Mouse (Mus musculus) liver, adult 2 months (tissue): ENCODE results near the gene Mettl7b. TPM values are rescaled to one million over a fixed set of nuclear protein-coding genes. Genes with fewer than 3 reads are reported as not detected.
"Not testable (repeated sequence)": the region's sequence is repeated elsewhere in the genome, so short reads cannot be mapped to it uniquely, and the experiment has no call there.

ENCODE experiments used
- DNase-seq: peaks from one replicate; pipeline ENCODE4 v3.0.0-alpha.2; 2011; ENCODE audit warnings: low read depth, low spot score; ENCODE audit errors: extremely low read depth
- H3K27ac ChIP-seq: fragments of 200-500 bp; replicated peaks from 2 replicates; pipeline ENCODE4 v1.5.1; 2012; ENCODE audit warnings: low read depth, mild to moderate bottlenecking, control low read depth, inconsistent platforms, low read length; ENCODE audit not compliant: insufficient read depth
- H3K27me3 ChIP-seq: fragments of 200-500 bp; 2 replicates; pipeline ENCODE4 v1.6.1; 2012; ENCODE audit warnings: mild to moderate bottlenecking, moderate library complexity, low read length, inconsistent platforms; ENCODE audit not compliant: control insufficient read depth, insufficient read depth
- H3K36me3 ChIP-seq: fragments of 200-500 bp; 2 replicates; pipeline ENCODE4 v1.6.1; 2012; ENCODE audit warnings: low read length, inconsistent platforms; ENCODE audit not compliant: control insufficient read depth, insufficient read depth
- H3K4me1 ChIP-seq: fragments of 200-500 bp; 2 replicates; pipeline ENCODE4 v1.6.1; 2011; ENCODE audit warnings: low read length; ENCODE audit not compliant: control insufficient read depth, insufficient read depth
- H3K4me3 ChIP-seq: fragments of 200-500 bp; 2 replicates; pipeline ENCODE4 v1.5.1; 2011; ENCODE audit warnings: low read depth, mild to moderate bottlenecking, control low read depth, low read length, moderate library complexity; ENCODE audit not compliant: insufficient read depth
- H3K79me2 ChIP-seq: fragments of 200-500 bp; 2 replicates; pipeline ENCODE4 v1.6.1; 2012; ENCODE audit warnings: inconsistent platforms, mild to moderate bottlenecking, low read length, moderate library complexity; ENCODE audit not compliant: control insufficient read depth, insufficient read depth
- H3K9ac ChIP-seq: fragments of 200-500 bp; 2 replicates; pipeline ENCODE4 v1.6.1; 2012; ENCODE audit warnings: low read depth, mild to moderate bottlenecking, control low read depth, inconsistent platforms, low read length
- CTCF ChIP-seq: fragments of 200-500 bp; IDR thresholded peaks from 2 replicates; pipeline ENCODE4 v1.5.1; 2011; ENCODE audit warnings: low read depth, low read length, control low read depth
- POLR2A ChIP-seq: fragments of 200-500 bp; IDR thresholded peaks from 2 replicates; pipeline ENCODE4 v1.6.1; 2011; ENCODE audit warnings: low read length, control low read depth; ENCODE audit not compliant: insufficient read depth; ENCODE audit errors: extremely low read depth
- WGBS: fragments of 180-500 bp; shearing (Covaris S2); methylation state at CpG from one replicate; pipeline ENCODE4 v1.1.7; 2018; 5-methylcytosine and 5-hydroxymethylcytosine counted together
- polyA plus RNA-seq: library from polyadenylated mRNA; depleted of rRNA; stranded (reverse); fragments of >200 nt; gene quantifications from 2 replicates; pipeline ENCODE4 v1.2.3, GENCODE M21; 2012
- total RNA-seq: library from RNA; depleted of rRNA; stranded (reverse); fragments of >200 nt; gene quantifications from 2 replicates; pipeline ENCODE4 v1.2.3, GENCODE M21; 2014

The Mettl7b gene
- total and polyA plus RNA-seq, 2 experiments: 639 to 780 TPM

- no peak for DNase-seq
- H3K4me1 ChIP-seq: no peaks in the 10 kb centered on the region
- H3K4me3 ChIP-seq: no peak overlapping the region
- H3K27me3 ChIP-seq: no peaks in the 10 kb centered on the region
- H3K36me3 ChIP-seq: no peaks in the 10 kb centered on the region
- TF ChIP-seq CTCF (no peak), POLR2A (no peak)
- no peak overlapping the region for H3K9ac ChIP-seq
- no peaks in the 10 kb centered on the region for H3K79me2 ChIP-seq
- no peak overlapping the region for H3K27ac ChIP-seq
Observed at GRCm38 (mm10) chr10:128990994-128991393, 30.2 kb upstream of the Mettl7b start.

GRCm38 (mm10) chr10:128990129-128990850, 29.5 kb upstream of the Mettl7b start:
- not testable (repeated sequence) for H3K4me3 ChIP-seq, H3K27me3 ChIP-seq, H3K4me1 ChIP-seq, H3K9ac ChIP-seq, H3K27ac ChIP-seq, H3K79me2 ChIP-seq, H3K36me3 ChIP-seq, DNase-seq
- 52% methylated on average over 7 of the region's 10 CpGs for WGBS

- not testable (repeated sequence) for H3K27me3 ChIP-seq, H3K36me3 ChIP-seq, H3K4me1 ChIP-seq, H3K9ac ChIP-seq, H3K27ac ChIP-seq, DNase-seq, H3K79me2 ChIP-seq, H3K4me3 ChIP-seq
- 86% methylated on average over 1 of the region's 1 CpGs for WGBS
Observed at GRCm38 (mm10) chr10:128989131-128989530, 28.3 kb upstream of the Mettl7b start, which contains the start of gene Olfr9. Gene Olfr9 (plus strand): TSS chr10:128989431.

GRCm38 (mm10) chr10:128980644-128981365, 20.0 kb upstream of the Mettl7b start:
- peak; percentile 53 for DNase-seq
- no peak for TF ChIP-seq POLR2A
- no peak for TF ChIP-seq CTCF
- H3K27me3 ChIP-seq: no peaks in the 10 kb centered on the region

GRCm38 (mm10) chr10:128977522-128978114, 16.8 kb upstream of the Mettl7b start:
- H3K27me3 ChIP-seq: no peaks in the 10 kb centered on the region
- H3K36me3 ChIP-seq: peaks cover 15% of the 10 kb centered on the region
- no peak overlapping the region for H3K9ac ChIP-seq
- TF ChIP-seq CTCF (peak; percentile 78), POLR2A (no peak)
- peaks cover 2% of the 10 kb centered on the region; the same call in 1 of the 2 replicates for H3K79me2 ChIP-seq
- WGBS: 30% methylated on average over 9 of the region's 9 CpGs
- DNase-seq: peak; percentile 57
- H3K4me1 ChIP-seq: peaks cover 31% of the 10 kb centered on the region
- no peak overlapping the region for H3K27ac ChIP-seq
- H3K4me3 ChIP-seq: no peak overlapping the region

More at GRCm38 (mm10) chr10:128980644-128981365, 20.0 kb upstream of the Mettl7b start:
- H3K79me2 ChIP-seq: peaks cover 2% of the 10 kb centered on the region; the same call in 1 of the 2 replicates
- WGBS: 56% methylated on average over 3 of the region's 3 CpGs
- no peak overlapping the region for H3K9ac ChIP-seq
- H3K27ac ChIP-seq: no peak overlapping the region
- peaks cover 26% of the 10 kb centered on the region for H3K4me1 ChIP-seq
- no peak overlapping the region for H3K4me3 ChIP-seq
- H3K36me3 ChIP-seq: peaks cover 20% of the 10 kb centered on the region
